ENCODE assay signal across 9 mouse cellular contexts in the genomic region with DNA sequence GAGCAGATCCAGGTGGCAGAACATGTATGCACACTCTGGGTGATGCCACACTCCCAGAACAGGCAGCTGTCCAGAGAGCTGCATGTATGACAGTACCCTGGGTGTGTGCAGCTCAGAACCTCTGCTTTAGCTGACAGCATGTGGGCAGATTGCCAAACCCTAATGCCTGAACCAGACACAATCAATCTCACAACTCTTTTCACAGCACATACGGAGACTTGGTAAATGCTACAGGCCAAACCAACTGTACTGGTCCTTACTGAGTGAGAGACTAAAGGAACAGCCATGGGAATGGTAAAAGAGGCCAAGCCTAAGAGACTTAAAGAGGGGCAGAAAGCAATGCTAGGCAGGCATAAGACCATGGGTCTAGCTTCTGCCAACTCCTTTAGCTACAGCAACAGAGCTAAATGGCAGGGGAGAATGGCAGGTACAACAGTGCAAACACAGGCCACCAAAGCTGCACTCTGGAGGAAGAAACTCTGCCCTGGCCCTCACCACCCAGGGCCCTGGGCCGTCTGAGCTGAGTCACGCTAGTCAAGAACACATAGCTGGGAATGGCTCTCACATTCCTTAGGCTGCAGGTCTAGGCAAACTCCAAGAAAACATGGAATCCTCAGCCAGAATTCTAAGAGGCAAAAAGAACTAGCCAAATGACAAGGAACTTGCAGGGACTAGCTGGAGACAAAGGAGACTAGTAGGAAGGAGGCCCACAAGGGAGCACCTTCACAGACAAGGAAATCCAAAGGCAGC.
DNase-seq lines count a peak whose midpoint lies in the region; ATAC-seq and TF ChIP-seq lines count a peak whose summit lies in the region.
"Had no signal": no experiment of that assay in that cellular context is flagged by ENCODE, and none has a peak within 500 bp of the region (broad histone marks: within the 10 kb centered on the region; RNA-seq: fewer than 3 reads in every experiment).

No protein-coding gene starts in this region.

- no peak overlapping the region for H3K4me3 ChIP-seq in heart, embryonic 10.5 days
- no peak overlapping the region for H3K4me3 ChIP-seq in stomach, postnatal 0 days (ENCODE audit: low read depth, low read length)
- H3K4me3 ChIP-seq in intestine, embryonic 16.5 days (ENCODE audit: low read length) = no peak overlapping the region

- H3K27ac ChIP-seq in heart, embryonic 10.5 days = no peak overlapping the region
- H3K27ac ChIP-seq in stomach, postnatal 0 days (replicated peaks) = no peak overlapping the region
- no peak overlapping the region for H3K27ac ChIP-seq in intestine, embryonic 16.5 days (ENCODE audit: low read length)

- peaks cover 97% of the 10 kb centered on the region for H3K36me3 ChIP-seq in heart, embryonic 10.5 days
- H3K36me3 ChIP-seq in stomach, postnatal 0 days (ENCODE audit: control insufficient read depth, insufficient read depth, low read length) = peaks cover 42% of the 10 kb centered on the region
- peaks cover 40% of the 10 kb centered on the region for H3K36me3 ChIP-seq in intestine, embryonic 16.5 days (ENCODE audit: control insufficient read depth, insufficient read depth, low read length)

- no peak for TF ChIP-seq EP300 in stomach, postnatal 0 days (optimal IDR thresholded peaks at IDR 0.05)

- 76% methylated on average over 3 of the region's 3 CpGs for WGBS in heart, embryonic 10.5 days
- WGBS in stomach, postnatal 0 days = 41% methylated on average over 3 of the region's 3 CpGs
- 72% methylated on average over 3 of the region's 3 CpGs for WGBS in intestine, embryonic 16.5 days

- H3K9me3 ChIP-seq in heart, embryonic 10.5 days = no peaks in the 10 kb centered on the region
- H3K9me3 ChIP-seq in stomach, postnatal 0 days (ENCODE audit: control insufficient read depth, low read length) = no peaks in the 10 kb centered on the region
- no peaks in the 10 kb centered on the region for H3K9me3 ChIP-seq in intestine, embryonic 16.5 days (ENCODE audit: control insufficient read depth, low read length)

- ATAC-seq in stomach, postnatal 0 days (ENCODE audit: low FRiP score, low TSS enrichment) = 0 out of 2 replicates have a peak, but pooled peaks have one; percentile 43
- no peak for ATAC-seq in intestine, embryonic 16.5 days

- intact Hi-C loops in heart, postnatal 10 days (cut with DNase I) = no loop called here

- no peaks in the 10 kb centered on the region for H3K27me3 ChIP-seq in heart, embryonic 10.5 days (ENCODE audit: insufficient read depth, poor library complexity, severe bottlenecking)
- H3K27me3 ChIP-seq in stomach, postnatal 0 days (ENCODE audit: control insufficient read depth, insufficient read depth, low read length) = no peaks in the 10 kb centered on the region
- no peaks in the 10 kb centered on the region for H3K27me3 ChIP-seq in intestine, embryonic 16.5 days (replicated peaks; ENCODE audit: control insufficient read depth, insufficient read depth, low read length)

- H3K4me1 ChIP-seq in heart, embryonic 10.5 days = no peaks in the 10 kb centered on the region
- H3K4me1 ChIP-seq in stomach, postnatal 0 days (replicated peaks; ENCODE audit: control insufficient read depth, insufficient read depth) = no peaks in the 10 kb centered on the region
- no peaks in the 10 kb centered on the region for H3K4me1 ChIP-seq in intestine, embryonic 16.5 days (ENCODE audit: control insufficient read depth, insufficient read depth, low read length)

- TF ChIP-seq CTCF in stomach, postnatal 0 days (IDR thresholded peaks at IDR 0.05; ENCODE audit: low read depth) = no peak

- peak; percentile 87 for DNase-seq in heart, adult 11 months
- DNase-seq in heart, embryonic 10.5 days (ENCODE audit: low spot score) = no peak
- peak; percentile 17 for DNase-seq in retina, postnatal 1 day
- DNase-seq in retina, embryonic 14.5 days (ENCODE audit: low spot score) = no peak
- peak; percentile 38 to 48 for DNase-seq in heart, postnatal 10 days
- DNase-seq in stomach, postnatal 0 days (ENCODE audit: low spot score) = no peak
- no peak for DNase-seq in ovary, postnatal 36 days (ENCODE audit: low spot score)
- DNase-seq: gastrocnemius, postnatal 36 days had no signal

- H3K4me2 ChIP-seq in stomach, postnatal 0 days (replicated peaks; ENCODE audit: low read depth) = no peak overlapping the region
- H3K4me2 ChIP-seq in intestine, embryonic 16.5 days (ENCODE audit: low read depth, low read length) = no peak overlapping the region

- H3K9ac ChIP-seq in stomach, postnatal 0 days (ENCODE audit: low read length) = no peak overlapping the region
- no peak overlapping the region for H3K9ac ChIP-seq in intestine, embryonic 16.5 days (ENCODE audit: low read depth, low read length)

Comparison
In these comparisons a context has a peak if more than half of its experiments do, and no peak if none do; other contexts are left out.
1. DNase-seq: peak in heart, adult 11 months (single experiment), retina, postnatal 1 day (single experiment) and heart, postnatal 10 days (2 of 2); none in heart, embryonic 10.5 days (single experiment), retina, embryonic 14.5 days (single experiment), stomach, postnatal 0 days (single experiment) and ovary, postnatal 36 days (single experiment).